Mouse (Mus musculus): ENCODE data around the gene Bhlha9. TPM values are rescaled to one million over a fixed set of nuclear protein-coding genes. Genes with fewer than 3 reads are reported as not detected.
"Not testable (repeated sequence)": the region's sequence is repeated elsewhere in the genome, so short reads cannot be mapped to it uniquely, and the experiment has no call there.

Gene Bhlha9
- total and polyA plus RNA-seq, 3 experiments: not detected

GRCm38 (mm10) chr11:76672561-76673384 is 503 bp downstream of the Bhlha9 start:
- Histone ChIP-seq H3K4me3 (ENCODE audit: control insufficient read depth in 1 of 2, insufficient read depth in 1 of 2, low read depth in 2 of 2, low read length in 2 of 2) (no peak overlapping the region), H3K27ac (ENCODE audit: control insufficient read depth, low read depth, low read length) (no peak overlapping the region), H3K27me3 (ENCODE audit: control insufficient read depth in 1 of 2, insufficient read depth in 2 of 2, low read length in 2 of 2) (peaks cover 3 to 5% of the 10 kb centered on the region in 2 experiments), H3K36me3 (ENCODE audit: control insufficient read depth in 1 of 2, insufficient read depth in 2 of 2, low read length in 2 of 2) (no peaks in the 10 kb centered on the region), H3K79me2 (ENCODE audit: control insufficient read depth, insufficient read depth, low read length, poor library complexity) (no peaks in the 10 kb centered on the region), H3K9ac (ENCODE audit: control insufficient read depth, low read depth, low read length, poor library complexity, severe bottlenecking) (no peak overlapping the region), H3K4me1 (ENCODE audit: control insufficient read depth in 1 of 2, insufficient read depth in 2 of 2, low read length in 2 of 2) (no peaks in the 10 kb centered on the region), H3K9me3 (replicated peaks; ENCODE audit: insufficient read depth, low read length) (no peaks in the 10 kb centered on the region)
- TF ChIP-seq RAD21 (IDR thresholded peaks at IDR 0.05; ENCODE audit: low read depth, low read length) (no peak), ZNF384 (IDR thresholded peaks at IDR 0.05; ENCODE audit: low read depth, low read length) (no peak), CTCF (IDR thresholded peaks at IDR 0.05 in 2 of 3, conservative IDR thresholded peaks at IDR 0.05 in 1 of 3; ENCODE audit: control insufficient read depth in 1 of 3, insufficient read depth in 1 of 3, low read depth in 2 of 3, low read length in 3 of 3, poor library complexity in 1 of 3, severe bottlenecking in 1 of 3) (no peak), SMC3 (IDR thresholded peaks at IDR 0.05; ENCODE audit: low read depth, low read length) (no peak), USF1 (IDR thresholded peaks at IDR 0.05; ENCODE audit: low read depth, low read length) (no peak), TAL1 (IDR thresholded peaks at IDR 0.05; ENCODE audit: low read length) (no peak)
- DNase-seq (ENCODE audit: low read depth, low spot score): no peak

- no peak for TF ChIP-seq E2F4 (IDR thresholded peaks at IDR 0.05; ENCODE audit: borderline replicate concordance, low read depth, low read length)
- DNase-seq (ENCODE audit: low read depth, low spot score): no peak
- peaks cover 4 to 5% of the 10 kb centered on the region in 2 experiments for H3K27me3 ChIP-seq (ENCODE audit: control insufficient read depth in 1 of 2, insufficient read depth in 2 of 2, low read length in 2 of 2)
These were observed 1.9 kb downstream of the Bhlha9 start for GRCm38 (mm10) chr11:76674199-76674598.

DNA sequence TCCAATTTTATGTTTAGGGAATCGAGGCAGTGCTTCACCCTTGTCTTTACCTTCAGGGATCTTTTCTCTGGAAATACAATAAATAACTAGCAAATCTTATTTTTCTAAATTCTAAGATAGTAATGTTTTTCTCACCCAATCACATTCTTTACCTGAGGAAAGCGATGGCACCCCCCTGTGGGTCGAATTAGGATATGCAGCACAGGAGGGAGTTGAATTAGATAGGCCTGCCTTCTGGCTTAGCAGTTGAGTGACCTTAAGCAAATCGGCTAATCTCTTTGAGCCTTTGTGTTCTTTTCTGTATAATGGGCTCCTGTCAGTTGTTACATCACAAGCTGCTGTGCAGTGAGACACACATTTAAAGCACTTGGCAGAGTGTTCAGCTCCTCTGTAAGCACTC is 2.4 kb downstream of the Bhlha9 start:
- peak; percentile 32 for TF ChIP-seq SMC3 (IDR thresholded peaks at IDR 0.05; ENCODE audit: low read depth, low read length)
- peak in 2 of 3 experiments; percentile 28 to 38; a peak in 3 of 6 replicates for TF ChIP-seq CTCF (IDR thresholded peaks at IDR 0.05 in 2 of 3, conservative IDR thresholded peaks at IDR 0.05 in 1 of 3; ENCODE audit: control insufficient read depth in 1 of 3, insufficient read depth in 1 of 3, low read depth in 2 of 3, low read length in 3 of 3, poor library complexity in 1 of 3, severe bottlenecking in 1 of 3)
- TF ChIP-seq RAD21 (IDR thresholded peaks at IDR 0.05; ENCODE audit: low read depth, low read length): peak; percentile 24
- no peak for TF ChIP-seq E2F4 (IDR thresholded peaks at IDR 0.05; ENCODE audit: borderline replicate concordance, low read depth, low read length)
- no peak for TF ChIP-seq ELF1 (IDR thresholded peaks at IDR 0.05; ENCODE audit: low read depth, low read length)
- no peak for TF ChIP-seq ZMIZ1 (IDR thresholded peaks at IDR 0.05; ENCODE audit: low read depth, low read length)
- no peak for TF ChIP-seq CHD1 (IDR thresholded peaks at IDR 0.05; ENCODE audit: low read depth, low read length)
- Histone ChIP-seq H3K79me2 (ENCODE audit: control insufficient read depth, insufficient read depth, low read length, poor library complexity) (no peaks in the 10 kb centered on the region), H3K4me1 (ENCODE audit: control insufficient read depth in 1 of 2, insufficient read depth in 2 of 2, low read length in 2 of 2) (no peaks in the 10 kb centered on the region), H3K4me3 (ENCODE audit: control insufficient read depth in 1 of 2, insufficient read depth in 1 of 2, low read depth in 2 of 2, low read length in 2 of 2) (no peak overlapping the region), H3K36me3 (ENCODE audit: control insufficient read depth in 1 of 2, insufficient read depth in 2 of 2, low read length in 2 of 2) (no peaks in the 10 kb centered on the region), H3K27me3 (ENCODE audit: control insufficient read depth in 1 of 2, insufficient read depth in 2 of 2, low read length in 2 of 2) (peaks cover 4 to 5% of the 10 kb centered on the region in 2 experiments), H3K9me3 (replicated peaks; ENCODE audit: insufficient read depth, low read length) (no peaks in the 10 kb centered on the region), H3K9ac (ENCODE audit: control insufficient read depth, low read depth, low read length, poor library complexity, severe bottlenecking) (no peak overlapping the region), H3K27ac (ENCODE audit: control insufficient read depth, low read depth, low read length) (no peak overlapping the region)
- DNase-seq (ENCODE audit: low read depth, low spot score): peak; percentile 22

More at GRCm38 (mm10) chr11:76674199-76674598, 1.9 kb downstream of the Bhlha9 start:
- Histone ChIP-seq H3K9me3 (replicated peaks; ENCODE audit: insufficient read depth, low read length) (no peaks in the 10 kb centered on the region), H3K4me3 (ENCODE audit: control insufficient read depth in 1 of 2, insufficient read depth in 1 of 2, low read depth in 2 of 2, low read length in 2 of 2) (no peak overlapping the region), H3K79me2 (ENCODE audit: control insufficient read depth, insufficient read depth, low read length, poor library complexity) (no peaks in the 10 kb centered on the region), H3K9ac (ENCODE audit: control insufficient read depth, low read depth, low read length, poor library complexity, severe bottlenecking) (no peak overlapping the region), H3K36me3 (ENCODE audit: control insufficient read depth in 1 of 2, insufficient read depth in 2 of 2, low read length in 2 of 2) (no peaks in the 10 kb centered on the region), H3K4me1 (ENCODE audit: control insufficient read depth in 1 of 2, insufficient read depth in 2 of 2, low read length in 2 of 2) (no peaks in the 10 kb centered on the region), H3K27ac (ENCODE audit: control insufficient read depth, low read depth, low read length) (no peak overlapping the region)

DNA sequence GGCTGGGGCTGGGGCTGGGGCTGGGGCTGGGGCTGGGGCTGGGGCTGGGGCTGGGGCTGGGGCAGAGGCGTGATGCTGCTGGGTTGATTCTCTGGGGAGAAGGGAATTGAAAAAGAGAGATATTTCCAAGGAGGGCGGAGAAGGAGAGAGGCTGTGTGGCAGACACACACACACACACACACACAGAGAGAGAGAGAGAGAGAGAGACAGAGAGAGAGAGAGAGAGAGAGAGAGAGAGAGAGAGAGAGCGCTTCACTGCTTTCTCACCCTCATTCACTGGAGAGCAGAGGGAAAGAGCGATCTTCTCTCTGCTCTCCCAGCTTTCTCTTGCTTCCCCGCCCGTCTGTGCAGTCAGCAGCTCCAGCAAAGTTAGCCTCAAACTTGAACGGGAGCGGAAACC is 7.2 kb downstream of the Bhlha9 start, which contains the start of gene Trarg1:
Gene Trarg1 (plus strand): TSS at position 301 of the 400 bp plus-strand sequence.
- H3K9me3 ChIP-seq (replicated peaks; ENCODE audit: insufficient read depth, low read length); H3K27ac ChIP-seq (ENCODE audit: control insufficient read depth, low read depth, low read length); H3K79me2 ChIP-seq (ENCODE audit: control insufficient read depth, insufficient read depth, low read length, poor library complexity); H3K27me3 ChIP-seq (ENCODE audit: control insufficient read depth in 1 of 2, insufficient read depth in 2 of 2, low read length in 2 of 2); H3K4me3 ChIP-seq (ENCODE audit: control insufficient read depth in 1 of 2, insufficient read depth in 1 of 2, low read depth in 2 of 2, low read length in 2 of 2); H3K4me1 ChIP-seq (ENCODE audit: control insufficient read depth in 1 of 2, insufficient read depth in 2 of 2, low read length in 2 of 2); H3K36me3 ChIP-seq (ENCODE audit: control insufficient read depth in 1 of 2, insufficient read depth in 2 of 2, low read length in 2 of 2); DNase-seq (ENCODE audit: low read depth, low spot score); H3K9ac ChIP-seq (ENCODE audit: control insufficient read depth, low read depth, low read length, poor library complexity, severe bottlenecking): not testable (repeated sequence)

All from MEL (cell line).